Mouse (Mus musculus) cerebellum, adult 9-11 months (tissue): ENCODE measurements around the gene Tas2r131.
"Not testable (repeated sequence)": the region's sequence is repeated elsewhere in the genome, so short reads cannot be mapped to it uniquely, and the experiment has no call there.

Experiments used
- DNase-seq: peaks from one replicate; pipeline ENCODE4 v3.0.0; 2022

Gene Tas2r131

GRCm38 (mm10) chr6:132957819-132958218 lies at the start of gene Tas2r131:
Gene Tas2r131, minus strand, starts transcription at chr6:132957919.
- no peak for DNase-seq

GRCm38 (mm10) chr6:132980865-132981264 lies 23.1 kb upstream of the Tas2r131 start, which contains the start of gene Tas2r109:
Gene Tas2r109, minus strand, starts transcription at chr6:132980965.
- no peak for DNase-seq

GRCm38 (mm10) chr6:132950802-132951201 lies 6.9 kb downstream of the Tas2r131 start, which contains the start of gene Tas2r129:
Gene Tas2r129, plus strand, starts transcription at chr6:132951102.
- DNase-seq: no peak

- DNase-seq: not testable (repeated sequence)
These were observed 16.3 kb downstream of the Tas2r131 start for GRCm38 (mm10) chr6:132941376-132941775.

- no peak for DNase-seq
These were observed 48.4 kb downstream of the Tas2r131 start, which contains the start of gene Tas2r125 for GRCm38 (mm10) chr6:132909351-132909750. Gene Tas2r125, plus strand, starts transcription at chr6:132909651.
